Mouse (Mus musculus) liver, postnatal 0 days (tissue): Measurements from ENCODE around the gene Slco3a1.

Experiments used
- CTCF ChIP-seq: sonication (generic); IDR thresholded peaks from 2 replicates; pipeline ENCODE4 v1.5.1; 2016; ENCODE audit warnings: antibody characterized with exemption, low read depth
- EP300 ChIP-seq: IDR thresholded peaks from 2 replicates; pipeline ENCODE4 v1.6.1; 2016; ENCODE audit warnings: antibody characterized with exemption, low read depth, mild to moderate bottlenecking

GRCm38 (mm10) chr7:74505635-74506034 is 48.9 kb downstream of the Slco3a1 start:
- TF ChIP-seq CTCF: no peak
- TF ChIP-seq EP300: no peak
